In genomic region chr10:116259298-116259697, GRCm38 (mm10) we compare ENCODE assay signal across 18 mouse cellular contexts. TPM values are rescaled to one million over a fixed set of nuclear protein-coding genes. Genes with fewer than 3 reads are reported as not detected.
"Had no signal": no experiment of that assay in that cellular context is flagged by ENCODE, and none has a peak within 500 bp of the region (broad histone marks: within the 10 kb centered on the region; RNA-seq: fewer than 3 reads in every experiment).

No protein-coding gene starts in this region.

- H3K4me3 ChIP-seq: midbrain, embryonic 10.5 days; midbrain, embryonic 12.5 days; midbrain, embryonic 15.5 days; neural tube, embryonic 13.5 days; neural tube, embryonic 15.5 days; stomach, embryonic 15.5 days had no signal

- H3K9me3 ChIP-seq: midbrain, embryonic 10.5 days; midbrain, embryonic 12.5 days; midbrain, embryonic 15.5 days; neural tube, embryonic 13.5 days; neural tube, embryonic 15.5 days; stomach, embryonic 15.5 days had no signal

- H3K4me2 ChIP-seq: lung, embryonic 14.5 days; midbrain, embryonic 12.5 days; midbrain, embryonic 15.5 days; neural tube, embryonic 13.5 days; neural tube, embryonic 15.5 days; stomach, embryonic 15.5 days had no signal

- H3K4me1 ChIP-seq: midbrain, embryonic 12.5 days; midbrain, embryonic 15.5 days; neural tube, embryonic 13.5 days; stomach, embryonic 15.5 days had no signal

- H3K9ac ChIP-seq: lung, embryonic 14.5 days; midbrain, embryonic 12.5 days; midbrain, embryonic 15.5 days; neural tube, embryonic 13.5 days; neural tube, embryonic 15.5 days; stomach, embryonic 15.5 days had no signal

- H3K36me3 ChIP-seq: midbrain, embryonic 10.5 days; midbrain, embryonic 12.5 days; midbrain, embryonic 15.5 days; neural tube, embryonic 13.5 days; neural tube, embryonic 15.5 days; stomach, embryonic 15.5 days had no signal

- DNase-seq: lung, adult 18-20 months; lung, embryonic 14.5 days; lung, postnatal 10 days; lung, postnatal 4 days; right cerebral cortex, postnatal 14 days; thymus, adult 2 months; thymus, postnatal 25 days; thymus, postnatal 4 days had no signal

- H3K27ac ChIP-seq: midbrain, embryonic 10.5 days; midbrain, embryonic 12.5 days; midbrain, embryonic 15.5 days; neural tube, embryonic 13.5 days; neural tube, embryonic 15.5 days; stomach, embryonic 15.5 days; stomach, postnatal 0 days had no signal

- ATAC-seq: midbrain, embryonic 15.5 days had no signal

- H3K27me3 ChIP-seq: midbrain, embryonic 12.5 days; midbrain, embryonic 15.5 days; neural tube, embryonic 13.5 days; neural tube, embryonic 15.5 days; stomach, embryonic 15.5 days had no signal

RNA-seq across cellular contexts. Expression of gene Ptprb, which starts 16.0 kb away (rescaled TPM):
- total RNA-seq: megakaryocyte, adult 5-6 weeks; megakaryocyte-erythroid progenitor cell, adult 5-6 weeks; monocyte, adult 5-6 weeks had no signal
